Mouse (Mus musculus) ES-Bruce4 (cell line): ENCODE data around the gene Adck2. TPM values are rescaled to one million over a fixed set of nuclear protein-coding genes. Genes with fewer than 3 reads are reported as not detected.

ENCODE experiments used
- H3K27ac ChIP-seq: 2 replicates; pipeline ENCODE4 v1.5.1; 2012; ENCODE audit warnings: low read length, inconsistent platforms; ENCODE audit not compliant: insufficient read depth
- H3K27me3 ChIP-seq: 2 replicates; pipeline ENCODE4 v1.6.1; 2012; ENCODE audit warnings: mild to moderate bottlenecking, low read length, inconsistent platforms; ENCODE audit not compliant: control insufficient read depth, poor library complexity, insufficient read depth, severe bottlenecking
- H3K36me3 ChIP-seq: 2 replicates; pipeline ENCODE4 v1.6.1; 2012; ENCODE audit warnings: inconsistent platforms, mild to moderate bottlenecking, low read length, moderate library complexity; ENCODE audit not compliant: control insufficient read depth, poor library complexity, insufficient read depth, severe bottlenecking
- H3K4me1 ChIP-seq: one replicate; pipeline ENCODE4 v1.8.1; 2011; ENCODE audit warnings: low read length; ENCODE audit not compliant: control insufficient read depth, insufficient read depth
- H3K4me3 ChIP-seq: 2 replicates; pipeline ENCODE4 v1.5.1; 2011; ENCODE audit warnings: low read depth, mild to moderate bottlenecking, low read length
- H3K9ac ChIP-seq: 2 replicates; pipeline ENCODE4 v1.6.1; 2012; ENCODE audit warnings: low read depth, mild to moderate bottlenecking, inconsistent platforms; ENCODE audit not compliant: poor library complexity, severe bottlenecking
- H3K9me3 ChIP-seq: replicated peaks from 2 replicates; pipeline ENCODE4 v1.6.1; 2012; ENCODE audit warnings: mild to moderate bottlenecking, low read length, inconsistent platforms; ENCODE audit not compliant: control insufficient read depth, poor library complexity, insufficient read depth, severe bottlenecking
- CTCF ChIP-seq: IDR thresholded peaks from one replicate; pipeline ENCODE4 v1.8.1; 2011; ENCODE audit warnings: low read depth, low read length
- EP300 ChIP-seq: IDR thresholded peaks from 2 replicates; pipeline ENCODE4 v1.6.1; 2011; ENCODE audit warnings: low read depth, low read length; ENCODE audit not compliant: insufficient read depth
- POLR2A ChIP-seq: IDR thresholded peaks from one replicate; pipeline ENCODE4 v1.8.1; 2011; ENCODE audit warnings: low read length; ENCODE audit not compliant: insufficient read depth
- polyA plus RNA-seq: library from polyadenylated mRNA; stranded (reverse); fragments of >200 nt; gene quantifications from 2 replicates; pipeline ENCODE4 v1.2.4, GENCODE M21; 2011; ENCODE audit warnings: low read depth; ENCODE audit not compliant: missing spikeins, insufficient read depth, insufficient read length

The Adck2 gene
- polyA plus RNA-seq, 1 experiment: 11.6 TPM

DNA sequence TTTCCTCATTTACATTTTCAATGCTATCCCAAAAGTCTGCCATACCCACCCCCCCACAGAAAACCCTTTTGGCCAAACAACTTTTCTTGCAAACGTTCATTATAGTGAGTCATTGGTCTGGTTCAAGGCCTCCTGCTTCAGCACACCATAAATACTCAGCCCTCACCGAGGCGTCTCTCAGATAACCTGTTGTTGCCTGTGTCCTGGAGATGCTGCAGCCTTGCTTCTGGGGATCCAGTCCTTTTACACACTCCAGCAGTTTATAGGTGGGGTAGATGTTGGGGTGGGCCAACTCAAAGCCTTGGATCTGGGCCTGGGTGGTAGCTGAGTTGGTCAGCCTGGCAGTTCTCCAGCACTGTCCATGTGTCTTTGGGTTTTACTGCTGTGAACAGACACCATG lies 3.2 kb upstream of the Adck2 start:
- H3K9ac ChIP-seq: no peak overlapping the region
- no peak for TF ChIP-seq POLR2A
- no peak for TF ChIP-seq EP300
- no peak for TF ChIP-seq CTCF
- no peaks in the 10 kb centered on the region for H3K27me3 ChIP-seq
- no peak overlapping the region for H3K27ac ChIP-seq
- no peak overlapping the region for H3K4me3 ChIP-seq
- H3K4me1 ChIP-seq: no peaks in the 10 kb centered on the region
- H3K9me3 ChIP-seq: no peaks in the 10 kb centered on the region
- no peaks in the 10 kb centered on the region for H3K36me3 ChIP-seq

DNA sequence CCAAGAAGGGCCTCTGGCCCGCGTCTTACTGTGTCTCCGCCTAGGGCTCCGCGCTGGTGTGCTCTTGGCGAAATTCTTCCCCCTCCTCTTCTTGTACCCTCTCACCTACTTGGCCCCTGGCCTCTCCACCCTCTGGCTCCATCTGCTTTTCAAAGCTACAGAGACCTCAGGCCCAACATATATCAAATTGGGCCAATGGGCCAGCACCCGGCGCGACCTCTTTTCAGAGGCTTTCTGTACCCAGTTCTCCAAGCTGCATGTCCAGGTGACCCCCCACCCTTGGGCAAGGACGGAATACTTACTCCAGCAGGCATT lies 839 bp downstream of the Adck2 start:
- Histone ChIP-seq H3K27ac (no peak overlapping the region), H3K36me3 (0 out of 2 replicates have a peak, but pooled peaks cover under 1% of the 10 kb centered on the region), H3K4me1 (no peaks in the 10 kb centered on the region), H3K27me3 (no peaks in the 10 kb centered on the region), H3K4me3 (peak overlapping the region; percentile 76), H3K9me3 (no peaks in the 10 kb centered on the region), H3K9ac (peak overlapping the region; percentile 54; the same call in 1 of the 2 replicates)
- TF ChIP-seq POLR2A (no peak), EP300 (no peak), CTCF (no peak)

GRCm38 (mm10) chr6:39574951-39575350 lies 1.3 kb downstream of the Adck2 start:
- Histone ChIP-seq H3K9me3 (no peaks in the 10 kb centered on the region), H3K9ac (peak overlapping the region; percentile 54; the same call in 1 of the 2 replicates), H3K36me3 (0 out of 2 replicates have a peak, but pooled peaks cover 2% of the 10 kb centered on the region), H3K27ac (no peak overlapping the region), H3K4me1 (no peaks in the 10 kb centered on the region), H3K4me3 (no peak overlapping the region), H3K27me3 (no peaks in the 10 kb centered on the region)
- TF ChIP-seq CTCF (no peak), POLR2A (no peak), EP300 (no peak)

DNA sequence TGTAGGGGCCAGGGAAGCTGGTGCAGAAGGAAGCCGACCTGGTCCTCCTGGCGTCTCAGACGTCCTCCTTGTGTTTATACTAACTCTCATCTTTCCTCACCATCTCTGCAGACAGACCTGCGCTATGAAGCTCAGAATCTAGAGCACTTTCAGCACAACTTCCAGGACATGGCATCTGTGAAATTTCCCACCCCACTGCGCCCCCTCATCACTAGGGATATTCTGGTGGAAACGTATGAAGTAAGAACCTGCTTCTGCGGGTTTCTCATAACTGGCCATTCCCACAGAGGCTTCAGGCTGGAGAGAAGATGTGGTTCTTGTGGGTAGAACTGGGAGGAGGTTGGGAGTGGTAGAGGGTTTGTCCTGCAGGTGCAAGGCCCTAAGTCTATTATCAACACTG lies 5.9 kb downstream of the Adck2 start:
- TF ChIP-seq CTCF (no peak), POLR2A (no peak)
- H3K27me3 ChIP-seq: no peaks in the 10 kb centered on the region
- no peaks in the 10 kb centered on the region for H3K9me3 ChIP-seq
- no peak overlapping the region for H3K27ac ChIP-seq
- no peak overlapping the region for H3K9ac ChIP-seq
- no peak overlapping the region for H3K4me3 ChIP-seq
- H3K36me3 ChIP-seq: 0 out of 2 replicates have a peak, but pooled peaks cover 2% of the 10 kb centered on the region
- H3K4me1 ChIP-seq: no peaks in the 10 kb centered on the region

- Histone ChIP-seq H3K9ac (no peak overlapping the region), H3K36me3 (0 out of 2 replicates have a peak, but pooled peaks cover 2% of the 10 kb centered on the region), H3K9me3 (no peaks in the 10 kb centered on the region)
Observed at GRCm38 (mm10) chr6:39580558-39580957, 6.9 kb downstream of the Adck2 start.

GRCm38 (mm10) chr6:39581087-39581784 lies 7.6 kb downstream of the Adck2 start:
- H3K36me3 ChIP-seq: 0 out of 2 replicates have a peak, but pooled peaks cover 2% of the 10 kb centered on the region
- no peaks in the 10 kb centered on the region for H3K4me1 ChIP-seq
- TF ChIP-seq POLR2A (no peak), CTCF (no peak), EP300 (no peak)
- no peak overlapping the region for H3K27ac ChIP-seq
- H3K27me3 ChIP-seq: no peaks in the 10 kb centered on the region
- no peaks in the 10 kb centered on the region for H3K9me3 ChIP-seq
- no peak overlapping the region for H3K9ac ChIP-seq
- H3K4me3 ChIP-seq: no peak overlapping the region

More at GRCm38 (mm10) chr6:39580558-39580957, 6.9 kb downstream of the Adck2 start:
- no peak for TF ChIP-seq EP300
- TF ChIP-seq POLR2A: no peak
- TF ChIP-seq CTCF: no peak
- no peak overlapping the region for H3K27ac ChIP-seq
- H3K4me1 ChIP-seq: no peaks in the 10 kb centered on the region
- H3K27me3 ChIP-seq: no peaks in the 10 kb centered on the region
- no peak overlapping the region for H3K4me3 ChIP-seq
